Mouse (Mus musculus) kidney, postnatal 0 days (tissue): ENCODE measurements around the gene Ubr7. TPM values are rescaled to one million over a fixed set of nuclear protein-coding genes. Genes with fewer than 3 reads are reported as not detected.

Source experiments
- ATAC-seq: fragments of 200-750 bp; cut with Nextera tagmentation; replicated peaks from 2 replicates; pipeline ENCODE4 v1.8.0; 2017; ENCODE audit warnings: low read depth, moderate number of reproducible peaks, moderate TSS enrichment, moderate library complexity; ENCODE audit not compliant: low FRiP score
- DNase-seq: peaks from one replicate; pipeline ENCODE4 v3.0.0-alpha.2; 2016; ENCODE audit warnings: low spot score
- H3K27ac ChIP-seq: fragments of 300-500 bp; sonication (generic); 2 replicates; pipeline ENCODE4 v1.5.1; 2014; ENCODE audit warnings: mild to moderate bottlenecking
- H3K27me3 ChIP-seq: fragments of 300-500 bp; sonication (generic); 2 replicates; pipeline ENCODE4 v1.6.1; 2014; ENCODE audit warnings: low read length, mixed read lengths; ENCODE audit not compliant: insufficient read depth
- H3K36me3 ChIP-seq: fragments of 300-500 bp; sonication (generic); 2 replicates; pipeline ENCODE4 v1.6.1; 2014; ENCODE audit warnings: low read length, mixed read lengths; ENCODE audit not compliant: insufficient read depth
- H3K4me1 ChIP-seq: fragments of 300-500 bp; sonication (generic); replicated peaks from 2 replicates; pipeline ENCODE4 v1.6.1; 2014; ENCODE audit warnings: antibody characterized with exemption, low read length, mixed read lengths; ENCODE audit not compliant: insufficient read depth
- H3K4me2 ChIP-seq: fragments of 300-500 bp; sonication (generic); 2 replicates; pipeline ENCODE4 v1.6.1; 2014; ENCODE audit warnings: mild to moderate bottlenecking, low read length, moderate library complexity, mixed read lengths
- H3K4me3 ChIP-seq: fragments of 300-500 bp; sonication (generic); replicated peaks from 2 replicates; pipeline ENCODE4 v1.5.1; 2014; ENCODE audit warnings: low read depth, low read length
- H3K9ac ChIP-seq: fragments of 300-500 bp; sonication (generic); 2 replicates; pipeline ENCODE4 v1.6.1; 2014; ENCODE audit warnings: low read depth, low read length
- H3K9me3 ChIP-seq: fragments of 300-500 bp; sonication (generic); replicated peaks from 2 replicates; pipeline ENCODE4 v1.6.1; 2016; ENCODE audit warnings: low read length, inconsistent platforms, mixed read lengths
- CTCF ChIP-seq: IDR thresholded peaks from 2 replicates; pipeline ENCODE4 v1.5.1; 2016; ENCODE audit warnings: antibody characterized with exemption, low read depth, mild to moderate bottlenecking, moderate library complexity
- WGBS: fragments of 180-500 bp; shearing (Covaris S2); extraction: QIAGEN DNeasy Blood & Tissue Kit; methylation state at CpG from one replicate; pipeline ENCODE4 v1.1.7; 2014; 5-methylcytosine and 5-hydroxymethylcytosine counted together
- polyA plus RNA-seq: library from polyadenylated mRNA; unstranded; fragments of >200 nt; fragmentation: Nextera tagmentation; extraction: Ambion mirVana; gene quantifications from 2 replicates; pipeline ENCODE4 v1.2.1, GENCODE M21; 2015

The Ubr7 gene
- polyA plus RNA-seq, 1 experiment from 2014 or later = 30.8 TPM

- Histone ChIP-seq H3K9me3 (no peaks in the 10 kb centered on the region), H3K4me1 (peaks cover 11% of the 10 kb centered on the region), H3K27ac (peak overlapping the region; percentile 89), H3K36me3 (no peaks in the 10 kb centered on the region), H3K4me3 (peak overlapping the region; percentile 78), H3K9ac (peak overlapping the region; percentile 71), H3K4me2 (peak overlapping the region; percentile 72), H3K27me3 (no peaks in the 10 kb centered on the region)
- under 1% methylated on average over 46 of the region's 46 CpGs for WGBS
- ATAC-seq (peak; percentile 84; the same call in 1 of the 2 replicates), DNase-seq (no peak)
- TF ChIP-seq CTCF = no peak
These were observed 595 bp upstream of the Ubr7 start for GRCm38 (mm10) chr12:102757055-102757688.

GRCm38 (mm10) chr12:102758403-102758756 is 613 bp downstream of the Ubr7 start, which contains the start of gene Gm20604:
Gene Gm20604, minus strand, starts transcription at chr12:102758672.
- DNase-seq = peak; percentile 24
- Histone ChIP-seq H3K9me3 (no peaks in the 10 kb centered on the region), H3K4me3 (peak within 1 kb of the TSS; percentile 78), H3K9ac (peak within 1 kb of the TSS; percentile 71), H3K4me2 (peak within 1 kb of the TSS; percentile 81), H3K4me1 (peaks cover 11% of the 10 kb centered on the region), H3K36me3 (no peaks in the 10 kb centered on the region), H3K27ac (peak within 1 kb of the TSS; percentile 89), H3K27me3 (no peaks in the 10 kb centered on the region)
- 0% methylated on average over 10 of the region's 10 CpGs for WGBS
- TF ChIP-seq CTCF = no peak
- no peak for ATAC-seq

- peak overlapping the region; percentile 82; the same call in 1 of the 2 replicates for H3K27ac ChIP-seq
- H3K9me3 ChIP-seq = no peaks in the 10 kb centered on the region
- no peak for DNase-seq
- H3K4me2 ChIP-seq = peak overlapping the region; percentile 81
- 3% methylated on average over 5 of the region's 5 CpGs for WGBS
- no peak for TF ChIP-seq CTCF
- H3K36me3 ChIP-seq = 0 out of 2 replicates have a peak, but pooled peaks cover 3% of the 10 kb centered on the region
- ATAC-seq = no peak
- peaks cover 11% of the 10 kb centered on the region for H3K4me1 ChIP-seq
- no peaks in the 10 kb centered on the region for H3K27me3 ChIP-seq
- peak overlapping the region; percentile 78 for H3K4me3 ChIP-seq
- peak overlapping the region; percentile 63 for H3K9ac ChIP-seq
These were observed 1.2 kb downstream of the Ubr7 start for GRCm38 (mm10) chr12:102758936-102759335.

- Histone ChIP-seq H3K27ac (no peak overlapping the region), H3K36me3 (peaks cover 14% of the 10 kb centered on the region), H3K4me1 (peaks cover 8% of the 10 kb centered on the region), H3K4me2 (no peak overlapping the region), H3K9me3 (no peaks in the 10 kb centered on the region), H3K4me3 (no peak overlapping the region), H3K27me3 (no peaks in the 10 kb centered on the region), H3K9ac (no peak overlapping the region)
- WGBS = 78% methylated on average over 3 of the region's 3 CpGs
- ATAC-seq (no peak), DNase-seq (no peak)
- TF ChIP-seq CTCF = no peak
These were observed 3.9 kb downstream of the Ubr7 start for GRCm38 (mm10) chr12:102761668-102762067.

GRCm38 (mm10) chr12:102763696-102764095 is 5.9 kb downstream of the Ubr7 start:
- no peak for TF ChIP-seq CTCF
- H3K9me3 ChIP-seq = no peaks in the 10 kb centered on the region
- ATAC-seq (no peak), DNase-seq (no peak)
- peaks cover 31% of the 10 kb centered on the region for H3K36me3 ChIP-seq
- no peak overlapping the region for H3K27ac ChIP-seq
- H3K4me2 ChIP-seq = no peak overlapping the region
- peaks cover 5% of the 10 kb centered on the region for H3K4me1 ChIP-seq
- no peak overlapping the region for H3K9ac ChIP-seq
- no peak overlapping the region for H3K4me3 ChIP-seq
- no peaks in the 10 kb centered on the region for H3K27me3 ChIP-seq

- H3K27ac ChIP-seq = no peak overlapping the region
- no peak for DNase-seq
- ATAC-seq = no peak
- H3K9ac ChIP-seq = no peak overlapping the region
- peaks cover 69% of the 10 kb centered on the region for H3K36me3 ChIP-seq
- H3K27me3 ChIP-seq = no peaks in the 10 kb centered on the region
- H3K9me3 ChIP-seq = no peaks in the 10 kb centered on the region
- TF ChIP-seq CTCF = peak; percentile 58
- no peaks in the 10 kb centered on the region for H3K4me1 ChIP-seq
- H3K4me2 ChIP-seq = no peak overlapping the region
- WGBS = 92% methylated on average over 4 of the region's 4 CpGs
- no peak overlapping the region for H3K4me3 ChIP-seq
These were observed 11.2 kb downstream of the Ubr7 start for GRCm38 (mm10) chr12:102769000-102769399.
